Mouse (Mus musculus) inflammation-experienced regulatory T-cells, adult 6 months (primary cell): ENCODE results near the gene Zbed4. TPM values are rescaled to one million over a fixed set of nuclear protein-coding genes. Genes with fewer than 3 reads are reported as not detected.
"Not testable (repeated sequence)": the region's sequence is repeated elsewhere in the genome, so short reads cannot be mapped to it uniquely, and the experiment has no call there.

Experiments used
- ATAC-seq: one replicate; pipeline ENCODE4 v1.8.0; 2017
- polyA plus RNA-seq, 3 experiments: library from polyadenylated mRNA; unstranded; fragments of 100-300 nt; shearing (Covaris generic); gene quantifications; one replicate each; pipeline ENCODE4 v1.2.1; 2017

Zbed4 gene
- polyA plus RNA-seq, 3 experiments from 2014 or later = 4.1 to 7.6 (median 5.8) TPM

GRCm38 (mm10) chr15:88741366-88741765, 10.1 kb upstream of the Zbed4 start:
- ATAC-seq = no peak

GRCm38 (mm10) chr15:88743371-88743770, 8.1 kb upstream of the Zbed4 start:
- not testable (repeated sequence) for ATAC-seq

GRCm38 (mm10) chr15:88745347-88745746, 6.1 kb upstream of the Zbed4 start:
- ATAC-seq = no peak

- no peak for ATAC-seq
These were observed 5.5 kb upstream of the Zbed4 start for GRCm38 (mm10) chr15:88745926-88746325.

- not testable (repeated sequence) for ATAC-seq
These were observed 1.8 kb upstream of the Zbed4 start for GRCm38 (mm10) chr15:88749617-88750016.

GRCm38 (mm10) chr15:88750032-88750431, 1.4 kb upstream of the Zbed4 start:
- ATAC-seq = no peak

GRCm38 (mm10) chr15:88750677-88751563, 540 bp upstream of the Zbed4 start:
- peak; percentile 92 for ATAC-seq

- peak; percentile 5 for ATAC-seq
These were observed 908 bp downstream of the Zbed4 start for GRCm38 (mm10) chr15:88752403-88752733.

GRCm38 (mm10) chr15:88754896-88755295, 3.4 kb downstream of the Zbed4 start:
- no peak for ATAC-seq

GRCm38 (mm10) chr15:88755761-88756160, 4.3 kb downstream of the Zbed4 start:
- ATAC-seq = no peak

- ATAC-seq = no peak
These were observed 6.6 kb downstream of the Zbed4 start for GRCm38 (mm10) chr15:88758061-88758460.

- ATAC-seq = no peak
These were observed 10.1 kb downstream of the Zbed4 start for GRCm38 (mm10) chr15:88761551-88761950.

GRCm38 (mm10) chr15:88766139-88766538, 14.7 kb downstream of the Zbed4 start:
- ATAC-seq = not testable (repeated sequence)

GRCm38 (mm10) chr15:88768537-88768936, 17.1 kb downstream of the Zbed4 start:
- no peak for ATAC-seq

- ATAC-seq = not testable (repeated sequence)
These were observed 23.2 kb downstream of the Zbed4 start for GRCm38 (mm10) chr15:88774630-88775029.

- ATAC-seq = no peak
These were observed 40.8 kb downstream of the Zbed4 start for GRCm38 (mm10) chr15:88792140-88792850.

- ATAC-seq = not testable (repeated sequence)
These were observed 43.3 kb downstream of the Zbed4 start for GRCm38 (mm10) chr15:88794729-88795128.

- ATAC-seq = no peak
These were observed 48.5 kb downstream of the Zbed4 start for GRCm38 (mm10) chr15:88799950-88800371.

- no peak for ATAC-seq
These were observed 49.5 kb downstream of the Zbed4 start for GRCm38 (mm10) chr15:88800921-88801354.

GRCm38 (mm10) chr15:88801903-88802302, 50.4 kb downstream of the Zbed4 start:
- no peak for ATAC-seq

- no peak for ATAC-seq
These were observed 50.9 kb downstream of the Zbed4 start for GRCm38 (mm10) chr15:88802348-88802747.

GRCm38 (mm10) chr15:88808121-88808520, 56.7 kb downstream of the Zbed4 start:
- no peak for ATAC-seq

- no peak for ATAC-seq
These were observed 58.9 kb downstream of the Zbed4 start for GRCm38 (mm10) chr15:88810369-88810768.

GRCm38 (mm10) chr15:88813262-88813661, 61.8 kb downstream of the Zbed4 start:
- ATAC-seq = no peak
